Mouse (Mus musculus) MEL (cell line): ENCODE results near the gene Nop10. TPM values are rescaled to one million over a fixed set of nuclear protein-coding genes. Genes with fewer than 3 reads are reported as not detected.

Source experiments
- DNase-seq: peaks from one replicate; pipeline ENCODE4 v3.0.0; 2011; ENCODE audit warnings: low read depth, low spot score
- H3K27ac ChIP-seq: 2 replicates; pipeline ENCODE4 v1.5.1; 2012; ENCODE audit warnings: low read depth, mild to moderate bottlenecking, control low read depth, low read length, moderate library complexity; ENCODE audit not compliant: control insufficient read depth
- H3K27me3 ChIP-seq, 2 experiments: fragments of 150-350 bp in 1 of 2; sonication (generic) in 1 of 2; 2 replicates each; pipeline ENCODE4 v1.6.1; 2012; ENCODE audit warnings: low read length in 2 of 2, mild to moderate bottlenecking in 2 of 2, improper control_type of control experiment in 1 of 2, moderate library complexity in 1 of 2; ENCODE audit not compliant: insufficient read depth in 2 of 2, control insufficient read depth in 1 of 2
- H3K36me3 ChIP-seq, 2 experiments: 2 replicates each; pipeline ENCODE4 v1.6.1; 2012 to 2014; ENCODE audit warnings: low read length in 2 of 2, improper control_type of control experiment in 1 of 2, inconsistent platforms in 1 of 2, mild to moderate bottlenecking in 1 of 2; ENCODE audit not compliant: insufficient read depth in 2 of 2, control insufficient read depth in 1 of 2
- H3K4me1 ChIP-seq, 2 experiments: fragments of 150-350 bp in 1 of 2; sonication (generic) in 1 of 2; 2 replicates each; pipeline ENCODE4 v1.6.1; 2012; ENCODE audit warnings: low read length in 2 of 2, improper control_type of control experiment in 1 of 2, mild to moderate bottlenecking in 1 of 2; ENCODE audit not compliant: insufficient read depth in 2 of 2, control insufficient read depth in 1 of 2
- H3K4me3 ChIP-seq, 2 experiments: fragments of 150-350 bp in 1 of 2; sonication (generic) in 1 of 2; 2 replicates each; pipeline ENCODE4 v1.5.1; 2012; ENCODE audit warnings: low read depth in 2 of 2, low read length in 2 of 2, mild to moderate bottlenecking in 2 of 2, moderate library complexity in 2 of 2, control low read depth in 1 of 2, improper control_type of control experiment in 1 of 2; ENCODE audit not compliant: control insufficient read depth in 1 of 2, insufficient read depth in 1 of 2
- H3K79me2 ChIP-seq: 2 replicates; pipeline ENCODE4 v1.6.1; 2012; ENCODE audit warnings: mild to moderate bottlenecking, low read length, moderate library complexity; ENCODE audit not compliant: control insufficient read depth, poor library complexity, insufficient read depth
- H3K9ac ChIP-seq: 2 replicates; pipeline ENCODE4 v1.6.1; 2012; ENCODE audit warnings: low read depth, mild to moderate bottlenecking, control low read depth, low read length, moderate library complexity; ENCODE audit not compliant: control insufficient read depth, poor library complexity, severe bottlenecking
- H3K9me3 ChIP-seq: fragments of 150-350 bp; sonication (generic); replicated peaks from 2 replicates; pipeline ENCODE4 v1.6.1; 2012; ENCODE audit warnings: mild to moderate bottlenecking, low read length, improper control_type of control experiment, moderate library complexity; ENCODE audit not compliant: insufficient read depth
- BHLHE40 ChIP-seq: IDR thresholded peaks from 2 replicates; pipeline ENCODE4 v1.6.1; 2012; ENCODE audit warnings: low read depth, mild to moderate bottlenecking, inconsistent platforms, low read length, improper control_type of control experiment, borderline replicate concordance
- CHD2 ChIP-seq: IDR thresholded peaks from 2 replicates; pipeline ENCODE4 v1.6.1; 2011; ENCODE audit warnings: low read length, improper control_type of control experiment
- CTCF ChIP-seq, 3 experiments: IDR thresholded peaks in 2 of 3; conservative IDR thresholded peaks in 1 of 3; 2 replicates each; pipeline ENCODE4 v1.5.1; 2011 to 2012; ENCODE audit warnings: low read length in 3 of 3, low read depth in 2 of 3, mild to moderate bottlenecking in 2 of 3, improper control_type of control experiment in 1 of 3, inconsistent platforms in 1 of 3, mixed read lengths in 1 of 3, moderate library complexity in 1 of 3; ENCODE audit not compliant: control insufficient read depth in 1 of 3, insufficient read depth in 1 of 3, poor library complexity in 1 of 3, severe bottlenecking in 1 of 3
- E2F4 ChIP-seq: IDR thresholded peaks from 2 replicates; pipeline ENCODE4 v1.6.1; 2011; ENCODE audit warnings: low read depth, low read length, improper control_type of control experiment, borderline replicate concordance
- ELF1 ChIP-seq: IDR thresholded peaks from 2 replicates; pipeline ENCODE4 v1.6.1; 2014; ENCODE audit warnings: low read depth, mild to moderate bottlenecking, inconsistent platforms, low read length, improper control_type of control experiment, moderate library complexity
- EP300 ChIP-seq, 2 experiments: IDR thresholded peaks; 2 replicates each; pipeline ENCODE4 v1.6.1; 2011; ENCODE audit warnings: improper control_type of control experiment in 2 of 2, low read length in 2 of 2, low read depth in 1 of 2, mild to moderate bottlenecking in 1 of 2
- ETS1 ChIP-seq: IDR thresholded peaks from 2 replicates; pipeline ENCODE4 v1.6.1; 2012; ENCODE audit warnings: low read depth, mild to moderate bottlenecking, inconsistent platforms, low read length, improper control_type of control experiment, moderate library complexity
- GABPA ChIP-seq: IDR thresholded peaks from 2 replicates; pipeline ENCODE4 v1.6.1; 2012; ENCODE audit warnings: low read depth, mild to moderate bottlenecking, inconsistent platforms, low read length, improper control_type of control experiment, moderate library complexity
- GATA1 ChIP-seq: IDR thresholded peaks from 2 replicates; pipeline ENCODE4 v1.6.1; 2011; ENCODE audit warnings: low read depth, low read length, improper control_type of control experiment
- MAX ChIP-seq: IDR thresholded peaks from 2 replicates; pipeline ENCODE4 v1.6.1; 2011; ENCODE audit warnings: low read length, improper control_type of control experiment
- MAZ ChIP-seq: IDR thresholded peaks from 2 replicates; pipeline ENCODE4 v1.6.1; 2012; ENCODE audit warnings: low read depth, mild to moderate bottlenecking, inconsistent platforms, low read length, improper control_type of control experiment
- MXI1 ChIP-seq: IDR thresholded peaks from 2 replicates; pipeline ENCODE4 v1.6.1; 2011; ENCODE audit warnings: mild to moderate bottlenecking, low read depth, low read length, improper control_type of control experiment
- MYB ChIP-seq: IDR thresholded peaks from 2 replicates; pipeline ENCODE4 v1.6.1; 2011; ENCODE audit warnings: mild to moderate bottlenecking, low read depth, low read length, improper control_type of control experiment
- NRF1 ChIP-seq: IDR thresholded peaks from 2 replicates; pipeline ENCODE4 v1.6.1; 2014; ENCODE audit warnings: low read depth, mild to moderate bottlenecking, inconsistent platforms, low read length, improper control_type of control experiment, moderate library complexity; ENCODE audit not compliant: poor library complexity, insufficient read depth, severe bottlenecking
- POLR2A ChIP-seq, 2 experiments: IDR thresholded peaks; 2 replicates each; pipeline ENCODE4 v1.6.1; 2011 to 2012; ENCODE audit warnings: low read length in 2 of 2, mild to moderate bottlenecking in 2 of 2, control low read depth in 1 of 2, improper control_type of control experiment in 1 of 2, low read depth in 1 of 2, moderate library complexity in 1 of 2; ENCODE audit not compliant: control insufficient read depth in 1 of 2, insufficient read depth in 1 of 2, poor library complexity in 1 of 2
- POLR2AphosphoS5 ChIP-seq: IDR thresholded peaks from 2 replicates; pipeline ENCODE4 v1.6.1; 2012; ENCODE audit warnings: low read depth, borderline replicate concordance, mild to moderate bottlenecking, inconsistent platforms, low read length, moderate library complexity, mixed read lengths
- RAD21 ChIP-seq: IDR thresholded peaks from 2 replicates; pipeline ENCODE4 v1.6.1; 2011; ENCODE audit warnings: mild to moderate bottlenecking, low read depth, low read length, improper control_type of control experiment
- SMC3 ChIP-seq: IDR thresholded peaks from 2 replicates; pipeline ENCODE4 v1.6.1; 2011; ENCODE audit warnings: low read depth, low read length, improper control_type of control experiment
- TAL1 ChIP-seq: IDR thresholded peaks from 2 replicates; pipeline ENCODE4 v1.6.1; 2012; ENCODE audit warnings: mild to moderate bottlenecking, inconsistent platforms, low read length, moderate library complexity, mixed read lengths
- TBP ChIP-seq: IDR thresholded peaks from 2 replicates; pipeline ENCODE4 v1.8.0; 2011; ENCODE audit warnings: low read depth, low read length, improper control_type of control experiment
- USF1 ChIP-seq: IDR thresholded peaks from 2 replicates; pipeline ENCODE4 v1.6.1; 2014; ENCODE audit warnings: low read depth, mild to moderate bottlenecking, inconsistent platforms, low read length, improper control_type of control experiment, moderate library complexity
- USF2 ChIP-seq, 2 experiments: IDR thresholded peaks; 2 replicates each; pipeline ENCODE4 v1.6.1; 2011 to 2012; ENCODE audit warnings: improper control_type of control experiment in 2 of 2, low read length in 2 of 2, borderline replicate concordance in 1 of 2, inconsistent platforms in 1 of 2, low read depth in 1 of 2, mild to moderate bottlenecking in 1 of 2; ENCODE audit not compliant: insufficient read depth in 1 of 2
- ZC3H11A ChIP-seq: IDR thresholded peaks from 2 replicates; pipeline ENCODE4 v1.6.1; 2012; ENCODE audit warnings: low read depth, mild to moderate bottlenecking, inconsistent platforms, low read length, improper control_type of control experiment
- ZMIZ1 ChIP-seq: IDR thresholded peaks from 2 replicates; pipeline ENCODE4 v1.6.1; 2012; ENCODE audit warnings: low read depth, mild to moderate bottlenecking, inconsistent platforms, low read length, improper control_type of control experiment, moderate library complexity
- ZNF384 ChIP-seq: IDR thresholded peaks from 2 replicates; pipeline ENCODE4 v1.6.1; 2012; ENCODE audit warnings: low read depth, mild to moderate bottlenecking, inconsistent platforms, low read length, improper control_type of control experiment
- polyA plus RNA-seq, 2 experiments: library from polyadenylated mRNA; stranded (reverse) in 1 of 2; unstranded in 1 of 2; fragments of >175 nt in 1 of 2; fragments of >200 nt in 1 of 2; gene quantifications; 2 replicates each; pipeline versions ENCODE4 v1.2.1 to v1.2.4; 2012; ENCODE audit warnings: low replicate concordance in 2 of 2, low read depth in 1 of 2; ENCODE audit not compliant: insufficient read length in 2 of 2, insufficient read depth in 1 of 2, missing spikeins in 1 of 2
- total RNA-seq: library from RNA; depleted of rRNA; stranded (reverse); fragments of 300-350 nt; gene quantifications from 2 replicates; pipeline ENCODE4 v1.2.3, GENCODE M21; 2012

Nop10 gene
- total and polyA plus RNA-seq, 3 experiments: 253 to 275 TPM; not detected in 1

- TF ChIP-seq EP300 (IDR thresholded peaks at IDR 0.05; ENCODE audit: low read depth in 1 of 2, low read length in 2 of 2) (peak; percentile 9 to 13; a peak in 1 of 4 replicates), GATA1 (peak; percentile 59; the same call in 1 of the 2 replicates), ETS1 (no peak; the same call in none of the 2 replicates), MXI1 (peak; percentile 96), GABPA (no peak)
Measured at GRCm38 (mm10) chr2:112261748-112262653, at the start of gene Nop10 (continued).

GRCm38 (mm10) chr2:112215977-112216376, 45.7 kb upstream of the Nop10 start:
- Histone ChIP-seq H3K4me3 (no peak overlapping the region), H3K9me3 (no peaks in the 10 kb centered on the region), H3K9ac (no peak overlapping the region), H3K36me3 (peaks cover 0 to 2% of the 10 kb centered on the region in 2 experiments; a peak in 1 of 4 replicates), H3K27ac (no peak overlapping the region), H3K4me1 (peaks cover 0 to 4% of the 10 kb centered on the region in 2 experiments; a peak in 1 of 4 replicates), H3K27me3 (peaks cover 0 to 2% of the 10 kb centered on the region in 2 experiments; a peak in 1 of 4 replicates), H3K79me2 (no peaks in the 10 kb centered on the region)
- no peak for TF ChIP-seq BHLHE40
- TF ChIP-seq TBP: no peak
- TF ChIP-seq ZNF384: no peak
- no peak for TF ChIP-seq MXI1
- TF ChIP-seq GABPA: no peak
- TF ChIP-seq MAZ: no peak
- TF ChIP-seq ELF1: no peak
- no peak for TF ChIP-seq POLR2A (IDR thresholded peaks at IDR 0.05; ENCODE audit: control insufficient read depth in 1 of 2, insufficient read depth in 1 of 2, low read depth in 1 of 2, low read length in 2 of 2, poor library complexity in 1 of 2)
- no peak for TF ChIP-seq NRF1
- no peak for TF ChIP-seq ETS1
- no peak for TF ChIP-seq POLR2AphosphoS5
- peak; percentile 59 for TF ChIP-seq ZC3H11A
- TF ChIP-seq TAL1: no peak
- TF ChIP-seq E2F4: no peak
- TF ChIP-seq USF1: no peak
- peak; percentile 79 for TF ChIP-seq SMC3
- TF ChIP-seq MYB: no peak
- no peak for TF ChIP-seq ZMIZ1
- no peak for TF ChIP-seq MAX
- peak; percentile 33 to 80 (median 78); a peak in 5 of 6 replicates for TF ChIP-seq CTCF (IDR thresholded peaks at IDR 0.05 in 2 of 3, conservative IDR thresholded peaks at IDR 0.05 in 1 of 3; ENCODE audit: control insufficient read depth in 1 of 3, insufficient read depth in 1 of 3, low read depth in 2 of 3, low read length in 3 of 3, poor library complexity in 1 of 3, severe bottlenecking in 1 of 3)
- no peak for TF ChIP-seq USF2 (IDR thresholded peaks at IDR 0.05; ENCODE audit: borderline replicate concordance in 1 of 2, insufficient read depth in 1 of 2, low read depth in 1 of 2, low read length in 2 of 2)
- TF ChIP-seq RAD21: peak; percentile 84
- TF ChIP-seq CHD2: no peak
- DNase-seq: peak; percentile 77
